Mouse (Mus musculus) Patski (cell line): ENCODE data around the gene Lrmda. TPM values are rescaled to one million over a fixed set of nuclear protein-coding genes. Genes with fewer than 3 reads are reported as not detected.

ENCODE experiments used
- ATAC-seq: fragments of 100-300 bp; one replicate; pipeline ENCODE4 v1.8.0; 2021
- CTCF ChIA-PET: fragments of 350-600 bp; sonication (Branson Sonifier 250); formaldehyde crosslinking; loops from one replicate; lab custom pipeline; 2022; ENCODE audit warnings: inconsistent platforms; lab: Charles Lee
- POLR2A ChIA-PET: fragments of 350-600 bp; sonication (Branson Sonifier 250); formaldehyde crosslinking; loops from one replicate; lab custom pipeline; 2022; ENCODE audit warnings: antibody characterized with exemption, inconsistent platforms; lab: Charles Lee
- DNase-seq: peaks from one replicate; pipeline ENCODE4 v3.0.0-alpha.2; 2011; ENCODE audit warnings: low read depth, low spot score
- H3K27me3 ChIP-seq: fragments of 371-371 bp; one replicate; pipeline ENCODE4 v1.5.1; 2021
- CTCF ChIP-seq: fragments of 100-300 bp; IDR thresholded peaks from one replicate; pipeline ENCODE4 v1.5.1; 2021
- in situ Hi-C: fragments of 300-500 bp; cut with MboI; formaldehyde crosslinking; loops from 3 replicates; pipeline ENCODE4 v1.11.1; 2018; ENCODE audit warnings: low pct_unique_long_range_greater_than_20kb, mixed read lengths
- polyA plus RNA-seq: library from polyadenylated mRNA; unstranded; gene quantifications from one replicate; pipeline ENCODE4 v1.2.3, GENCODE M21; 2021

Lrmda gene
- polyA plus RNA-seq, 1 experiment from 2014 or later = 0.26 TPM

DNA sequence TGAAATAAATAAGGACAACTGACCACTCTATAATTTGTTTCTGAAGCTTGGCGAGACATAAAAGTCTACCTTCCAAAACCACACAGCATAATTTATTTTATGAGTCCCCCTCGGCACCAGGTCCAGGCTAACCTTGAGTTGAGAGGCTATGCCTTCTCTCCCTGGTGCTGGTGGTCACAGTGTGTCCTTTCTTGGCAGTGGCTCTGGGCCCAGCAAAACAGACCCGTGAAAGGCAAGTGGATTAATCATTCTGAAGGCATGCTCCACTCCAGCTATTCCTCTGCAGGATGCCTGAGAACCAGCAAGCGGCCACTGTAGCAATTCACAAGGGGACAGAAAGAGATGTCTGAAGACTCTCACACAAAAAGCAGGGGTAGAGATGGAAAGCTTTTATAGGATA, 887.2 kb downstream of the Lrmda start:
- no peak for TF ChIP-seq CTCF
- no peaks in the 10 kb centered on the region for H3K27me3 ChIP-seq
- ChIA-PET POLR2A (interaction anchor here (0.7 kb wide), 1 partner anchor 14 kb away, joined by 3 read pairs; no protein-coding TSS in a partner anchor), CTCF (no interaction called here)
- DNase-seq (no peak), ATAC-seq (no peak)
- in situ Hi-C loops = no loop called here

DNA sequence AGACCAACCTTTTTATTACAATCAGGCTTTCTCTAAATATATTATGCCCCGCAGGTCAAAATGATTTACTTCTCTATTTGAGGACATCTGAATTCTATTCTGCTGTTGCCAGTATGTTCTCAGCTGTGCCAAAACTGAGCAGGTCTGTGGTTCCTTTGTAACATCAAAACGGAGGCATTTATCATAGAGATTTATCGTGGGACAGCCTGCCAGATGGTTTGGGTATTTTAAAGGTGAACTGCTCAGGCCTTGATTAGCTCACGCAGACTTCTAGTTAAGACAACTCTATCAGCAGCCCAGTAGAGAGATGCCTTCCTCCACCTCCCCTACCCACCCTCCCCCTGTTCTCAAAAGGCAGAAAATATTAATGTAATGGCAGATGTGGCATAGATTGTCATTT, 887.7 kb downstream of the Lrmda start:
- DNase-seq = no peak
- in situ Hi-C loops = no loop called here

DNA sequence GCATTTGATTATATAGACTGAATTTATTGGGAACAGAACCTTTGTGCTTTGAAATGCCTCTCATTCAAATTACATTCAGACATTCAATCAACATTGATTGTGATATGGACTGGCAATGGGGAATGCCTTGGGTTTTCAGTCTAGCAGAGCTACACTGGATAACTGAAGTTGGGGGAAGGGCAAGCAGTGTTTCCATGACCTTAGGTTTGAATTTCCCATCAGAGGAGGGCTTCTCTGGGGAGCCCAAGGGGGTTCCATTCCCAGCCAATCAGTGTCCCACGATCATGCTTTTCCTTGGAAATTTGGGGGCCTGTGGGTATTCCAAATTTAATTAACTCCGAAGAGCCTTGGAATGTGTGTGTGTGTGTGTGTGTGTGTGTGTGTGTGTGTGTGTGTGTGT, 888.5 kb downstream of the Lrmda start:
- in situ Hi-C loops = no loop called here
- ChIA-PET CTCF (no interaction called here), POLR2A (no interaction called here)
- no peaks in the 10 kb centered on the region for H3K27me3 ChIP-seq
- no peak for ATAC-seq
- no peak for TF ChIP-seq CTCF
- no peak for DNase-seq

More for the DNA sequence above, 887.7 kb downstream of the Lrmda start:
- CTCF ChIA-PET = no interaction called here
- H3K27me3 ChIP-seq = no peaks in the 10 kb centered on the region
- POLR2A ChIA-PET = no interaction called here
- ATAC-seq = no peak
- TF ChIP-seq CTCF = no peak

DNA sequence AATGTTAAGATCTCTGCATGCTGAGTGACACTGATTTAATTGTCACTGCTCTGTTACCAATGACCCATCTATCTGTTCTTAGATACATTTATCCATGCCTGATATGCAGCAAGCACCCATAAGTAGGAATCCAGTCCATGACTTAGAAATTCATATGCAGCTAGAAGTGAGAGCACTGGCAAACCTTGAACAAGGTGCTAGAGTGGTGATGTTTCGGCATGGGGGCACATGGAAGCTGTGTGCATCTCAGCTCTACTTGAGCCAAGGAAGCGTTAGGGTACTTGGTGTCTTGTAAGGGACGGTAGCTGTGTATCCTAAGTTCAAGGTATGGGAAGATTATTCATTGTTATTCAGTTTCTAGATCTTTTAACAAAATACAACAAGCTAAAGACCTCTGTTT, 896.0 kb downstream of the Lrmda start:
- no peak for TF ChIP-seq CTCF
- no peak for DNase-seq
- CTCF ChIA-PET = no interaction called here
- in situ Hi-C loops = no loop called here
- ATAC-seq = no peak
- no peaks in the 10 kb centered on the region for H3K27me3 ChIP-seq
- POLR2A ChIA-PET = interaction anchor here (1.2 kb wide), 1 partner anchor 11 kb away, joined by 3 read pairs; no protein-coding TSS in a partner anchor

DNA sequence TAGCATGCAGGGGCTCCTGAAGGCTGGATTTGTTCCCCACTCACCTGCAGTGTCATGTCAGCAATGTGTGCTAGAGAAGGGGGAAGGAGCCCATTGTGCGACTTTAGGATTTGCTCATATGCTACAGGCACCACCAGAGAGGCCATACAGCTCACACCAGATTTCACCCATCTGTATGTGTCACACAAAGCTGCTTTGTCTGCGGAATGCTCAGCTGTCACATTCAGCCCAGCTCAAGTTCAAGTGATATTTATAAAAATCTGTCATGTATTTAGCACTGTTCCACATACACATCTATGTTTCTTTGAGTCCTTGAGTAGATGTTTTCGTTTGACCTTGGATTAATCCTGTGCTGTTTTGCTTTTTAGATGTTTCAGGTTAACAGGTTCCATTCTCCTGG, 899.0 kb downstream of the Lrmda start:
- ChIA-PET CTCF (interaction anchor here (0.7 kb wide), 1 partner anchor 9 kb away, joined by 3 read pairs; no protein-coding TSS in a partner anchor), POLR2A (no interaction called here)
- in situ Hi-C loops = no loop called here
- no peaks in the 10 kb centered on the region for H3K27me3 ChIP-seq
- ATAC-seq (no peak), DNase-seq (no peak)
- no peak for TF ChIP-seq CTCF

DNA sequence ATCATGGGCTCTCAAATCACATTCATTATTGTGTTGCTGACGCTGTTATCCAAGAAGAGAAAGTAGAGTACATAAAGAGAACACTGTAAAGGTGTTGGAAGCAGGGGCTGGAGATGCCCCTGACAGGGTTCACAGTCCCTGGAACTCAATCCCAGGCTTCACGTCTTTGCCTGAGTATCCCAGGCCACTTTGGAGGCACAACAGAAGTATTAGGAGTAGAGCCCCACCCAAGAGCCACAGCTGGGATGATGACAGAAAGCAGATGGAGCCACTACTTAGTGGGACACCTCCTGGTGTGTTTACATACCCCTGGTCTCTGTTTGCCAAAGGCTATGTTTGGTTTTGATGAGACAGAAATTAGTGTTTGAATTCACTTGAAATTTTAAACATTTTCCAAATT, 899.4 kb downstream of the Lrmda start:
- TF ChIP-seq CTCF = no peak
- ChIA-PET CTCF (interaction anchor here (0.7 kb wide), 1 partner anchor 8 kb away, joined by 3 read pairs; no protein-coding TSS in a partner anchor), POLR2A (no interaction called here)
- no peak for DNase-seq
- in situ Hi-C loops = no loop called here
- H3K27me3 ChIP-seq = no peaks in the 10 kb centered on the region
- no peak for ATAC-seq

DNA sequence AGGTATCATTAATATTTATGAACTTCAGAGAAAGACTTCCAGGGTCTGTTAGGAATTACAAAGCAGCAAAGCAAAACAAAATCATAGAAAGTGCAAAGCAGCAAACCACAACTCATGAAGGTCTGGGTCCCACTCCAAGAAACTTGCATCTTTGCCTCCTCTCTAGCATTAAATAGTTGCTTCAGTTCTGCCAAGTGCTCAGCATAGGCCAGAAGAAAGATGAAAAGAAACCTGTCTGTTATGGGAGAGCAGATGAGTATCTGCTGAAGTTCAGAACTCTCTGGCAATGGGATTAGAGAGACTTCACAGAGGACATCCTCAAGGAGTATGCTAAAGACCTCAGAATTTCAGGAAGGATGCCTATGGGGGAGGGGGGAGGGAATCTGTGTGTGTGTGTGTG, 901.6 kb downstream of the Lrmda start:
- in situ Hi-C loops = no loop called here
- no peaks in the 10 kb centered on the region for H3K27me3 ChIP-seq
- CTCF ChIA-PET = no interaction called here
- ATAC-seq = no peak
- POLR2A ChIA-PET = interaction anchor here (0.7 kb wide), 1 partner anchor 35 kb away, joined by 5 read pairs; no protein-coding TSS in a partner anchor
- TF ChIP-seq CTCF = no peak
- no peak for DNase-seq

DNA sequence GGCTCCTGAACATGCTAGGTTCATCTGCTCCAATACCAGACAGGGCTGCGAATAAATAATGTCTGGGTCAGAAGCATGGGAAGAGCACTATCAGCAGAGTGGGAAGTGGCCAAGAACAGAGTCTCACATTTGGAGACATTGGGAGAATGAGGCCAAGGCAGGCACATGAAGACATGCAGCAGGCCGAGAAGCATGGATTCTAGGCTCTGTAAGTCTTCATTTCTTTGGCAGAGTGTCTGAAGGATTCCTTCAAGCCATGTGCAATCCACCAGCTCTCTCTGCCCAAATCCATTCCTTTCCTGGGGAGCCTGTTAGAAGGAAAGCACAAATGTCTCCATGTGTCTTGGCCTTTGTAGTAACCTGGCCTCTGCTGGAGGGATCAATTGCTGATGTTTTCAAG, 902.3 kb downstream of the Lrmda start:
- DNase-seq (no peak), ATAC-seq (no peak)
- no peak for TF ChIP-seq CTCF
- H3K27me3 ChIP-seq = no peaks in the 10 kb centered on the region
- ChIA-PET CTCF (interaction anchor here (1.2 kb wide), 1 partner anchor 40 kb away, joined by 3 read pairs; no protein-coding TSS in a partner anchor), POLR2A (interaction anchor here (0.7 to 0.8 kb wide), 2 partner anchors 8 to 35 kb away, joined by 4 to 5 read pairs; no protein-coding TSS in a partner anchor)
- in situ Hi-C loops = no loop called here

DNA sequence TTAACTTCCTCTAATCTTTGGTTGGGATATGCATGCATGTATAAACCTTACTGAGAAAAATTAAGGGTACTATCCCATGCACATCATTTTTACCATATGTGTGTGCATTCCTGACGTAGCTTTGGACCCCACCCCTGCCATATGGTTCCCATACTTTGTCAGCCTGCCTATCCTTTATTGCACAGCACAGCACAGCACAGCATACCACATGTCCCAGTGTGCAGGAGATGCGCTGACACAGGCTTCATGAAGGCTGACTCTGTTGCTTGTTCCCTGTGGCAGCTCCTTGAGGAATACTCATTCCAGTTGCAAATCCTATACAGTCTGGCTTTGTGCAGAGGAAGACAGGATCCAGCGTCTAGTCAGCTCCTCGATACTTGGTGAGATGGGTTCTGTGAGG, 903.1 kb downstream of the Lrmda start:
- no peak for TF ChIP-seq CTCF
- ChIA-PET POLR2A (interaction anchor here (0.8 kb wide), 1 partner anchor 9 kb away, joined by 4 read pairs; no protein-coding TSS in a partner anchor), CTCF (interaction anchor here (0.9 to 1.2 kb wide), 2 partner anchors 13 to 40 kb away, joined by 3 read pairs; no protein-coding TSS in a partner anchor)
- H3K27me3 ChIP-seq = no peaks in the 10 kb centered on the region
- no peak for ATAC-seq
- DNase-seq = no peak
- in situ Hi-C loops = no loop called here

DNA sequence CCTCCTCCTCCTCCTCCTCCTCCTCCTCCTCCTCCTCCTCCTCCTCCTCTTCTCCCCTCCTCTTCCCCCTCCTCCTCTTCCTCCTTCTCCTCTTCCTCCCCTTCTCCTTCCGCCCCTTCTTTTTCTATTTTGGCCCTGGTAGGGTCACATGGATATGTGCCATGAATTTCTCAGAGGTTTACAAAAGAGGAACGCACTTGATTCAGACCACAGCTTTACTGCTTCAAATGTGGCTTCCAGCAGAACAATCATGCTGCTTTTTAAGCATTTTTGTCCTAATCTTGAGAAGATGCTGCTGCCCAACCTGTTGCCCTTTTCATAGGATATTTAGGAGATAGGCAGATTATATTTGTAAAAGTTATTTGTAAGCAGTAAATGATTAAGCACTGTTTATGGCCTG, 903.7 kb downstream of the Lrmda start:
- no peaks in the 10 kb centered on the region for H3K27me3 ChIP-seq
- DNase-seq (no peak), ATAC-seq (no peak)
- TF ChIP-seq CTCF = no peak
- in situ Hi-C loops = no loop called here
- ChIA-PET CTCF (no interaction called here), POLR2A (no interaction called here)

DNA sequence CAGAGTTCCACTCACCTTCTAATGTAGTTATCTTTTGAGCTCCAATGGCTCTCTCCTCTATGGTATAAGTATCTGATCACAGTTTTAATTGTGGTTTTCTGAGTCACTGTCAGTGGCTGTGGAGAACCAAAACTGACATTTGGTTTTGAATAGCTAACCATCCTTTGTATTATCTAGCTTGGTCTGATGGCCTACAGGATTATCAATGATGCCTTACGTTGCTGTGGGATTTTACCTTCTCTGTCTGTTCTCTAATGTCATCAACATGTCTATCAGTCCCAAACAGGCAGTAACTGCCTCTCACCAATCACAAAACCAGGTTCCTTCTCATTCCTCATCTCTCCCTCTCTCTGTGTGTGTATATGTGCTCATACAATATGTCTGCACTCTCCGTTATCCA, 908.8 kb downstream of the Lrmda start:
- H3K27me3 ChIP-seq = no peaks in the 10 kb centered on the region
- POLR2A ChIA-PET = no interaction called here
- CTCF ChIA-PET = no interaction called here
- no peak for TF ChIP-seq CTCF
- DNase-seq = no peak
- in situ Hi-C loops = no loop called here
- no peak for ATAC-seq

DNA sequence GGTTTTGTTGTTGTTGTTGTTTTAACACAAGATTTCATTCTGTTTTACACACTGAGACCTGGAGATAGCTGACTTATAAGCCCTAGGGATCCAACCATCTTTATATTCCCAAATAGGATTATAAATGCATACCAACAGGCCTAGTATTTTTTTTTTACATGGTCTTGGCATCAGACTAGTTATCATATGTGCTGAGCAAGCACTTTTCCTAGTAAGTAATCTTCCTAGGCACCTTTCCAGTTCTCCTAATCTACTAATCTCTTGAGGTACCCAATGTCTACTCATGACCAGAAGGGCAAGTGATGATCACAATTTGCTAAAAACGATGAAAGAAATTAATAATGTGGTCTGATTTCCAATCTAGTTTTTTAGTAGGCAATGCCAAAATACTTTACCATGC, 909.2 kb downstream of the Lrmda start:
- ChIA-PET CTCF (interaction anchor here (1.0 to 1.4 kb wide), 2 partner anchors 35 to 132 kb away, joined by 3 to 4 read pairs; no protein-coding TSS in a partner anchor), POLR2A (no interaction called here)
- no peak for ATAC-seq
- in situ Hi-C loops = no loop called here
- H3K27me3 ChIP-seq = no peaks in the 10 kb centered on the region
- TF ChIP-seq CTCF = no peak
- DNase-seq = no peak
